Mouse (Mus musculus): Measurements from ENCODE around the gene Dnaaf1. TPM values are rescaled to one million over a fixed set of nuclear protein-coding genes. Genes with fewer than 3 reads are reported as not detected.

Gene Dnaaf1
- 0.28 TPM in 1 of 2 replicates, not detected in the other for polyA plus RNA-seq (2014; fragmentation: Nextera tagmentation; extraction: Ambion mirVana)

DNA sequence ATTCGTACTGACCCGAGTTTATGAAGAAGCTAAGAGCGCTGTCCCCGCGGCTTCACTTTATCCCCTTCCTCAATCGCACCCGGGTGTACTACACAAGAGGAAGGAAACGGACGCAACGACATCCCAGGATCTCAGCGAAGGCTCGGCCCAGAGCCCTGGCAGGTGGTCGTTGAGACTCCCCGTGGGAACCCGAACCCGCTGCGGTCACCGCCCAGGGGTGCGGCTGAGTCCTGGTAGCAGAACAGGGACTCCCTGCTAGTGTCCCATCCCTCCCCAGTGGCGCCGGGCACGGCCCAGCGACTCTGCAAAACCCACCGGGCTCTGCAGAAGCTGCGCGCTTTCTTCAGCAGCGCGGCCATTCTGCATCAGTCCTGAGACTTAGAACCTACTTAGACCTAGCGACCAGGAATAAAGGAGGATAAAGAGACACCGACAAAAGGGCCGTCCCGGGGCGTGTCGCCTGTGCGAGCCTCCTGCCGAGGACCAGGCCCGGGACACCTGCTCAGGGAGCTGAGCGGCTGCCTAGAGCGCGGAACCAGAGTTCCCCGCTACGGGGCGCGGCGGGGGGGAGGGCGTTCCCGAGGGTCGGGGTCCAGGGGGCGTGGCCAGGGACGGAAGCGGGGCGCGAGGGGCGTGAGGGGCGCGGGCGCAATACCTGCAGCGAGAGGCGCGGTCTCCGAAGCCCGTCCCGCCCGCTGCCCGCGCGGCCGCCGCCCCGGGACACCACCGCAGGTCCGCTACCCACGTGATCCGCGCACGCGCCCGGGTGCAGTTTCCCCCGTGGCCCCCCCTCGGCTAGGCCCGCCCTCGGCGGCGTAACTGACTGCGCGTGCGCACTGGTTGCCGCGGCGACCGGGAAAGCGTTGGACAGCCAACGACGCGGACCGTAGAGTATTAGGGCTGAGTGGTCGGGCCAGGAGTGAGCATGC lies at the start of gene Dnaaf1, which contains the start of gene Hsdl1:
Gene Dnaaf1 (plus strand): TSS at position 799 of the 929 bp plus-strand sequence.
Gene Hsdl1 (minus strand): TSS at position 747 of the 929 bp plus-strand sequence.
- peak; percentile 84 for ATAC-seq (ENCODE audit: insufficient number of reproducible peaks, insufficient read depth, low FRiP score, low read depth)
- Histone ChIP-seq H3K27me3 (ENCODE audit: control insufficient read depth, insufficient read depth, low read length) (peaks cover 13% of the 10 kb centered on the region), H3K4me2 (ENCODE audit: low read length) (peak within 1 kb of the TSS; percentile 94), H3K4me3 (ENCODE audit: control insufficient read depth in 1 of 2, insufficient read depth in 1 of 2, low read depth in 1 of 2, low read length in 2 of 2) (peak within 1 kb of the TSS; percentile 57 to 75), H3K9me3 (ENCODE audit: control insufficient read depth, low read length) (no peaks in the 10 kb centered on the region), H3K4me1 (ENCODE audit: control insufficient read depth in 2 of 2, insufficient read depth in 2 of 2, low read length in 2 of 2) (peaks cover 2 to 3% of the 10 kb centered on the region in 2 experiments; a peak in 3 of 4 replicates), H3K36me3 (ENCODE audit: control insufficient read depth, insufficient read depth, low read length) (no peaks in the 10 kb centered on the region), H3K9ac (ENCODE audit: low read length) (peak within 1 kb of the TSS; percentile 78), H3K27ac (replicated peaks in 1 of 2; ENCODE audit: control insufficient read depth in 1 of 2, insufficient read depth in 1 of 2, low read depth in 2 of 2, low read length in 2 of 2) (peak within 1 kb of the TSS in 1 of 2 experiments; percentile 25; a peak in 1 of 4 replicates)
- under 1% methylated on average over 90 of the region's 97 CpGs for WGBS

DNA sequence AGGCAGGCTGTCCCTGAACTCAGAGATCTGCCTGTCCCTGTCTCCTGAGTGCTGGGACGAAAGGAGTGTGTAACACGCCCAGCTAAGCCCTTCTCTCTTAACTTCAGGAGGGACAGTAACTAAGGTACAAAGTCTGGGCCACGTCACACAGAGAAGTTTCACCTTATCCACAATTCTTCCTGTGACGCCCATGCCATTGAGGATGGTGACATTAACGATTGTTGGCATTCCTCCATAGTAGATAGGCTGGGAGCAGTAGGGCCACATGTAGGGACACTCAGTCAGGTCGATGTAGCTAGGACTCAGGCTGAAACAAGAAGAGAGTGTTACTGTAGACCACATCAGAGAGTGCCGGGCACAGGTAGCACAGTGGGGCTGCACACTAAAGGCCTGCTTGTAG lies 46.3 kb upstream of the Dnaaf1 start:
- Histone ChIP-seq H3K36me3 (ENCODE audit: control insufficient read depth, insufficient read depth, low read length) (peaks cover 95% of the 10 kb centered on the region), H3K9ac (ENCODE audit: low read length) (no peak overlapping the region), H3K27me3 (ENCODE audit: control insufficient read depth, insufficient read depth, low read length) (no peaks in the 10 kb centered on the region), H3K27ac (replicated peaks in 1 of 2; ENCODE audit: control insufficient read depth in 1 of 2, insufficient read depth in 1 of 2, low read depth in 2 of 2, low read length in 2 of 2) (no peak overlapping the region), H3K9me3 (ENCODE audit: control insufficient read depth, low read length) (no peaks in the 10 kb centered on the region), H3K4me1 (ENCODE audit: control insufficient read depth in 2 of 2, insufficient read depth in 2 of 2, low read length in 2 of 2) (0 out of 4 replicates have a peak, but pooled peaks cover 0 to 9% of the 10 kb centered on the region in 2 experiments), H3K4me2 (ENCODE audit: low read length) (no peak overlapping the region), H3K4me3 (ENCODE audit: control insufficient read depth in 1 of 2, insufficient read depth in 1 of 2, low read depth in 1 of 2, low read length in 2 of 2) (no peak overlapping the region)
- no peak for ATAC-seq (ENCODE audit: insufficient number of reproducible peaks, insufficient read depth, low FRiP score, low read depth)
- WGBS: 84% methylated on average over 7 of the region's 7 CpGs

DNA sequence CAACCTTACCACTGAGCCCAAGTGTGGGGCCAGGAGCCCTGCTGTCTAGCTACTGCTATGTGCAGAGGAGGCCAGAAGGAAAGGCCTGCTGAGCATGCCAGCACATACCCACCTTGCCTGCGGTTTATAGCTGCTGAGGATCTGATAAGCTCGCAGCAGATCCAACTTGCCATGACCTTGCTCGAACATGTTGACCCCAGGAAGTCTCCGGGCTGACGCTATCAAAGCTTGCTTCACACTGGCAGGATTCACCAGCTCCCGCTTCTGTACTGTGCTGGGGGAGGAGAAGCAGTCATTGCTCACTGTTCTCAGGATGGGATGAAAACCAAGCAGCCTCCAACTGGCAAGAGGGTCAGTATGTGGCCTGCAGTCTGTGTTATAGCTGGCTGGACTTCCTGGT lies 44.1 kb upstream of the Dnaaf1 start:
- Histone ChIP-seq H3K36me3 (ENCODE audit: control insufficient read depth, insufficient read depth, low read length) (peaks cover 95% of the 10 kb centered on the region), H3K4me2 (ENCODE audit: low read length) (no peak overlapping the region), H3K9me3 (ENCODE audit: control insufficient read depth, low read length) (no peaks in the 10 kb centered on the region), H3K27me3 (ENCODE audit: control insufficient read depth, insufficient read depth, low read length) (no peaks in the 10 kb centered on the region), H3K27ac (replicated peaks in 1 of 2; ENCODE audit: control insufficient read depth in 1 of 2, insufficient read depth in 1 of 2, low read depth in 2 of 2, low read length in 2 of 2) (no peak overlapping the region), H3K4me3 (ENCODE audit: control insufficient read depth in 1 of 2, insufficient read depth in 1 of 2, low read depth in 1 of 2, low read length in 2 of 2) (no peak overlapping the region), H3K9ac (ENCODE audit: low read length) (no peak overlapping the region), H3K4me1 (ENCODE audit: control insufficient read depth in 2 of 2, insufficient read depth in 2 of 2, low read length in 2 of 2) (0 out of 4 replicates have a peak, but pooled peaks cover 0 to 9% of the 10 kb centered on the region in 2 experiments)
- 54% methylated on average over 6 of the region's 6 CpGs for WGBS
- no peak; the same call in 1 of the 2 replicates for ATAC-seq (ENCODE audit: insufficient number of reproducible peaks, insufficient read depth, low FRiP score, low read depth)

DNA sequence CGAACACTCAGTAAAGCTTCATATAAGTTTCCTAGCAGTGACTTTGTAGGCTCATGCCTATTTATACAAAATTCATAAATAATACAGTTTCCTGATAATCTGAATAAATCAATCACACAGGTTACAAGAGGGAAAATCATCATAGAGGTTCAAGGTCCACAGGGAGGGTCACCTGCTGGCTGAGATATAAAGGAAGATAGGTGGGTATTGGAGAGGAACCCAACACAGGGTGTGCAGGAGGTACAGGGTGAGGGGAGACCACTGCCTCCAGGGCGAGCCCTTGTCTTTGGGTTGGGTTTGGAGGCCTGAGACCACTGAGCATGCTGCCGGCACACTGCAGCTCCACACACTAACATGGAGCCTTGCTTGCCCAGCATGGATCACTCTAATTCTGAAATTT lies 43.6 kb upstream of the Dnaaf1 start:
- 0 out of 4 replicates have a peak, but pooled peaks cover 0 to 9% of the 10 kb centered on the region in 2 experiments for H3K4me1 ChIP-seq (ENCODE audit: control insufficient read depth in 2 of 2, insufficient read depth in 2 of 2, low read length in 2 of 2)
- no peak for ATAC-seq (ENCODE audit: insufficient number of reproducible peaks, insufficient read depth, low FRiP score, low read depth)
- H3K4me3 ChIP-seq (ENCODE audit: control insufficient read depth in 1 of 2, insufficient read depth in 1 of 2, low read depth in 1 of 2, low read length in 2 of 2): no peak overlapping the region
- H3K36me3 ChIP-seq (ENCODE audit: control insufficient read depth, insufficient read depth, low read length): peaks cover 99% of the 10 kb centered on the region
- 93% methylated on average over 3 of the region's 3 CpGs for WGBS
- H3K4me2 ChIP-seq (ENCODE audit: low read length): no peak overlapping the region
- H3K9me3 ChIP-seq (ENCODE audit: control insufficient read depth, low read length): no peaks in the 10 kb centered on the region
- 0 out of 4 replicates have a peak overlapping the region, but pooled peaks of 1 of the 2 experiments have one; percentile 41 for H3K27ac ChIP-seq (replicated peaks in 1 of 2; ENCODE audit: control insufficient read depth in 1 of 2, insufficient read depth in 1 of 2, low read depth in 2 of 2, low read length in 2 of 2)
- H3K9ac ChIP-seq (ENCODE audit: low read length): no peak overlapping the region
- H3K27me3 ChIP-seq (ENCODE audit: control insufficient read depth, insufficient read depth, low read length): no peaks in the 10 kb centered on the region

DNA sequence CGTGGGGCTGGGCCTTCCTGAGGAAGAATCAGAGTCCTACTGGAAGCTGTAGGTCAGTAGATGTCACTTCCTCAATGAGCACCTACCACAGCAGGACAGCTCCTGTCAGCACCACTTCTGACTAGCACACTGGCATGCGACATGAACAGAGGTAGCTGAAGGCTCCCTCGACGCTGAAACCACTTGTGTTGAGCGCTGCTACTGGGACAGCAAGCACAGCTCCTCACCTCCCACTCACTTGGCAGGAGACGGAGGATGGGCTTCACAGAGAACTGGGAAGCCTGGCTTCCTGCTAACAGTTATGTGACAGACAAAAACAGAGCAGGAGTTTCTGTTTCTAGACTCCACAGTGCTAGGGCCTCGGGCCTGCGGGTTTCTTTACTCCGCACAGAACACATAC lies 43.1 kb upstream of the Dnaaf1 start:
- H3K9me3 ChIP-seq (ENCODE audit: control insufficient read depth, low read length): no peaks in the 10 kb centered on the region
- H3K4me3 ChIP-seq (ENCODE audit: control insufficient read depth in 1 of 2, insufficient read depth in 1 of 2, low read depth in 1 of 2, low read length in 2 of 2): no peak overlapping the region
- no peak overlapping the region for H3K4me2 ChIP-seq (ENCODE audit: low read length)
- peaks cover 99% of the 10 kb centered on the region for H3K36me3 ChIP-seq (ENCODE audit: control insufficient read depth, insufficient read depth, low read length)
- no peaks in the 10 kb centered on the region for H3K27me3 ChIP-seq (ENCODE audit: control insufficient read depth, insufficient read depth, low read length)
- no peak overlapping the region for H3K9ac ChIP-seq (ENCODE audit: low read length)
- 36% methylated on average over 9 of the region's 9 CpGs for WGBS
- no peak for ATAC-seq (ENCODE audit: insufficient number of reproducible peaks, insufficient read depth, low FRiP score, low read depth)
- H3K4me1 ChIP-seq (ENCODE audit: control insufficient read depth in 2 of 2, insufficient read depth in 2 of 2, low read length in 2 of 2): 0 out of 4 replicates have a peak, but pooled peaks cover 0 to 9% of the 10 kb centered on the region in 2 experiments
- peak overlapping the region in 1 of 2 experiments; percentile 41; a peak in 1 of 4 replicates for H3K27ac ChIP-seq (replicated peaks in 1 of 2; ENCODE audit: control insufficient read depth in 1 of 2, insufficient read depth in 1 of 2, low read depth in 2 of 2, low read length in 2 of 2)

DNA sequence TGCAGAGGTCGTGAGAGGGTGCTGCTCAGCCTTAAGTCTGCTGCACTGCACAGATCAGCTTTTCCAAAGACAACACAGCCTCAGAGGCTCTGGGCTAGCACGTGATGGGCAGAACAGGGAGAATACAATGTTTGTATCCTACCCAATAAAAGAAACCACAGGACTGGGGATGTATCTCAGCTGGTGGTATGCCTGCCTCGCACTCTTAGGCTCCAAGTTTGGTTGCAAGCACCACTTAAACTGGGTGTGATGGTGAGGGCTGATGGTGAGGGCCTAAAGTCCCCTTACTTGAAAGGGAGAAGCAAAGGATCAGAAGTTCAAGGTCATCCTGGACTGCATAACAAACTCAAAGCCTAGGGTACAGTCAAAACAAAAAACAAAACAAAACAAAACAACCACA lies 30.4 kb upstream of the Dnaaf1 start:
- no peaks in the 10 kb centered on the region for H3K27me3 ChIP-seq (ENCODE audit: control insufficient read depth, insufficient read depth, low read length)
- 77% methylated on average over 3 of the region's 3 CpGs for WGBS
- H3K4me3 ChIP-seq (ENCODE audit: control insufficient read depth in 1 of 2, insufficient read depth in 1 of 2, low read depth in 1 of 2, low read length in 2 of 2): no peak overlapping the region
- no peak overlapping the region for H3K4me2 ChIP-seq (ENCODE audit: low read length)
- H3K27ac ChIP-seq (replicated peaks in 1 of 2; ENCODE audit: control insufficient read depth in 1 of 2, insufficient read depth in 1 of 2, low read depth in 2 of 2, low read length in 2 of 2): no peak overlapping the region
- no peak overlapping the region for H3K9ac ChIP-seq (ENCODE audit: low read length)
- ATAC-seq (ENCODE audit: insufficient number of reproducible peaks, insufficient read depth, low FRiP score, low read depth): no peak
- H3K4me1 ChIP-seq (ENCODE audit: control insufficient read depth in 2 of 2, insufficient read depth in 2 of 2, low read length in 2 of 2): no peaks in the 10 kb centered on the region
- H3K36me3 ChIP-seq (ENCODE audit: control insufficient read depth, insufficient read depth, low read length): peaks cover 77% of the 10 kb centered on the region
- H3K9me3 ChIP-seq (ENCODE audit: control insufficient read depth, low read length): no peaks in the 10 kb centered on the region

DNA sequence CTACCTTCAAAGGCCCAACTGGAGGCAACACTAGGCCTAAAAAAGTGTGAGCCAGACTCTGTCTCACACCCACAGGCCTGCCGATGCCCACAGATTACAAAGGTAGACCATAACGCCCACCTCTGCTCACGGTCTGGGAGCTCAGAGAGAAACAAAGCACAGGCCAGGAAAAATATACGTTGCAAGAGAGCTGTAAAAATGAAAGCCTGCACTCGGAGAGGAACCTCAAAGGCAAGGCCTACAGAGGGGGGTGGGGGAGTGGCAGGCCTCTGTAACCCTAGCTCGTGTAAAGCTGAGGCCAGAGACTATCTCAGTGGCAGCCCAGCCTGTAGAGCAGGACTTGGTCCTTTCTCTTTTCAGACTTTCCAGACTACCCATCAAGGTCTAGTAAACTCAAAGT lies 29.9 kb upstream of the Dnaaf1 start:
- Histone ChIP-seq H3K9me3 (ENCODE audit: control insufficient read depth, low read length) (no peaks in the 10 kb centered on the region), H3K4me3 (ENCODE audit: control insufficient read depth in 1 of 2, insufficient read depth in 1 of 2, low read depth in 1 of 2, low read length in 2 of 2) (no peak overlapping the region), H3K27ac (replicated peaks in 1 of 2; ENCODE audit: control insufficient read depth in 1 of 2, insufficient read depth in 1 of 2, low read depth in 2 of 2, low read length in 2 of 2) (no peak overlapping the region), H3K36me3 (ENCODE audit: control insufficient read depth, insufficient read depth, low read length) (peaks cover 72% of the 10 kb centered on the region), H3K9ac (ENCODE audit: low read length) (no peak overlapping the region), H3K4me1 (ENCODE audit: control insufficient read depth in 2 of 2, insufficient read depth in 2 of 2, low read length in 2 of 2) (no peaks in the 10 kb centered on the region), H3K27me3 (ENCODE audit: control insufficient read depth, insufficient read depth, low read length) (no peaks in the 10 kb centered on the region), H3K4me2 (ENCODE audit: low read length) (no peak overlapping the region)
- no peak for ATAC-seq (ENCODE audit: insufficient number of reproducible peaks, insufficient read depth, low FRiP score, low read depth)
- WGBS: 74% methylated on average over 6 of the region's 6 CpGs

Measured in heart, embryonic 14.5 days (tissue).